Mouse (Mus musculus) myocyte (in vitro differentiated cells): ENCODE data around the gene Hes7.

Source experiments
- CEBPB ChIP-seq: IDR thresholded peaks from 2 replicates; pipeline ENCODE4 v1.6.1; 2011; ENCODE audit warnings: mild to moderate bottlenecking, moderate library complexity; ENCODE audit not compliant: poor library complexity, insufficient read depth, severe bottlenecking
- E2F4 ChIP-seq: IDR thresholded peaks from one replicate; pipeline ENCODE4 v1.6.1; 2011; ENCODE audit warnings: mild to moderate bottlenecking, control low read depth, moderate library complexity; ENCODE audit not compliant: insufficient read depth
- MAX ChIP-seq: IDR thresholded peaks from one replicate; pipeline ENCODE4 v1.6.1; 2011; ENCODE audit warnings: low read depth, mild to moderate bottlenecking, control low read depth
- MYOD1 ChIP-seq, 3 experiments: IDR thresholded peaks; one replicate each; pipeline ENCODE4 v1.6.1; 2011; ENCODE audit warnings: control low read depth in 2 of 3, low read depth in 2 of 3, mild to moderate bottlenecking in 2 of 3, moderate library complexity in 1 of 3; ENCODE audit not compliant: insufficient read length in 2 of 3, control insufficient read depth in 1 of 3
- MYOG ChIP-seq, 3 experiments: IDR thresholded peaks; one replicate each; pipeline ENCODE4 v1.6.1; 2011; ENCODE audit warnings: control low read depth in 2 of 3, low read depth in 2 of 3, mild to moderate bottlenecking in 2 of 3; ENCODE audit not compliant: insufficient read length in 2 of 3, control insufficient read depth in 1 of 3, insufficient read depth in 1 of 3
- POLR2A ChIP-seq: IDR thresholded peaks from one replicate; pipeline ENCODE4 v1.6.1; 2011; ENCODE audit warnings: low read depth, mild to moderate bottlenecking, control low read depth, moderate library complexity; ENCODE audit not compliant: insufficient read length
- POLR2AphosphoS2 ChIP-seq: IDR thresholded peaks from one replicate; pipeline ENCODE4 v1.6.1; 2011; ENCODE audit warnings: low read depth, control low read depth; ENCODE audit not compliant: insufficient read length
- TCF12 ChIP-seq: IDR thresholded peaks from one replicate; pipeline ENCODE4 v1.6.1; 2011; ENCODE audit warnings: mild to moderate bottlenecking, control low read depth; ENCODE audit not compliant: poor library complexity, insufficient read depth, severe bottlenecking
- USF1 ChIP-seq: IDR thresholded peaks from one replicate; pipeline ENCODE4 v1.6.1; 2011; ENCODE audit warnings: low read depth, mild to moderate bottlenecking, control low read depth, moderate library complexity

GRCm38 (mm10) chr11:69119446-69120155 lies 603 bp upstream of the Hes7 start:
- TF ChIP-seq POLR2A = no peak
- no peak for TF ChIP-seq MYOD1 (IDR thresholded peaks at IDR 0.05; ENCODE audit: control insufficient read depth in 1 of 3, insufficient read length in 2 of 3, low read depth in 2 of 3)
- no peak for TF ChIP-seq TCF12
- TF ChIP-seq USF1 = no peak
- no peak for TF ChIP-seq E2F4
- TF ChIP-seq POLR2AphosphoS2 = no peak
- no peak for TF ChIP-seq MAX
- TF ChIP-seq CEBPB = no peak
- no peak for TF ChIP-seq MYOG (IDR thresholded peaks at IDR 0.05; ENCODE audit: control insufficient read depth in 1 of 3, insufficient read depth in 1 of 3, insufficient read length in 2 of 3, low read depth in 2 of 3)
